Comparison of ENCODE assay signal across 25 mouse cellular contexts in genomic region chr10:4374734-4375133, GRCm38 (mm10).
"Had no signal": no experiment of that assay in that cellular context is flagged by ENCODE, and none has a peak within 500 bp of the region (broad histone marks: within the 10 kb centered on the region; RNA-seq: fewer than 3 reads in every experiment).

No protein-coding gene starts in this region.

- DNase-seq: gastrocnemius, postnatal 14 days; gastrocnemius, postnatal 36 days; heart, adult 18-20 months; heart, postnatal 14 days; heart, postnatal 36 days; kidney, adult 11 months; kidney, adult 2 months; kidney, adult 9 months; kidney, postnatal 14 days; kidney, postnatal 36 days; layer of hippocampus, adult 9-11 months; left cerebral cortex, postnatal 4 days had no signal

- H3K4me3 ChIP-seq: heart, embryonic 13.5 days; heart, embryonic 15.5 days; hindbrain, embryonic 13.5 days; hindbrain, embryonic 15.5 days; kidney, embryonic 15.5 days; left cerebral cortex, adult 2 months; limb, embryonic 13.5 days; limb, embryonic 15.5 days; liver, embryonic 12.5 days had no signal

- H3K9ac ChIP-seq: heart, embryonic 13.5 days; heart, embryonic 15.5 days; hindbrain, embryonic 13.5 days; hindbrain, embryonic 15.5 days; kidney, embryonic 15.5 days; limb, embryonic 13.5 days; limb, embryonic 15.5 days; liver, embryonic 12.5 days; liver, embryonic 14.5 days had no signal

- H3K27ac ChIP-seq: heart, embryonic 13.5 days; heart, embryonic 15.5 days; hindbrain, embryonic 13.5 days; hindbrain, embryonic 15.5 days; hindbrain, postnatal 0 days; left cerebral cortex, adult 2 months; limb, embryonic 13.5 days; limb, embryonic 15.5 days; liver, embryonic 12.5 days; liver, embryonic 14.5 days had no signal

- ATAC-seq: hindbrain, postnatal 0 days; intestine, embryonic 16.5 days; liver, embryonic 12.5 days had no signal

- H3K4me1 ChIP-seq: hindbrain, embryonic 13.5 days; hindbrain, embryonic 15.5 days; limb, embryonic 15.5 days; liver, embryonic 12.5 days had no signal

- H3K4me2 ChIP-seq: heart, embryonic 11.5 days; heart, embryonic 13.5 days; heart, embryonic 15.5 days; hindbrain, embryonic 13.5 days; hindbrain, embryonic 15.5 days; kidney, embryonic 15.5 days; limb, embryonic 13.5 days; limb, embryonic 15.5 days; liver, embryonic 12.5 days had no signal

- H3K9me3 ChIP-seq: heart, embryonic 13.5 days; heart, embryonic 15.5 days; hindbrain, embryonic 13.5 days; hindbrain, embryonic 15.5 days; kidney, embryonic 15.5 days; limb, embryonic 13.5 days; limb, embryonic 15.5 days; liver, embryonic 12.5 days had no signal

- H3K27me3 ChIP-seq: heart, embryonic 13.5 days; heart, embryonic 15.5 days; hindbrain, embryonic 13.5 days; hindbrain, embryonic 15.5 days; kidney, embryonic 15.5 days; limb, embryonic 13.5 days; limb, embryonic 15.5 days; liver, embryonic 12.5 days had no signal
